Mouse (Mus musculus): ENCODE measurements at regions not wholly inside any gene's neighbourhood (a gene's known extent, or its start where the extent isn't known, plus 50 kb on each side); places are given as distances from the start of the nearest gene placed in this dataset.
"Not testable (repeated sequence)": the region's sequence is repeated elsewhere in the genome, so short reads cannot be mapped to it uniquely, and the experiment has no call there.

DNA sequence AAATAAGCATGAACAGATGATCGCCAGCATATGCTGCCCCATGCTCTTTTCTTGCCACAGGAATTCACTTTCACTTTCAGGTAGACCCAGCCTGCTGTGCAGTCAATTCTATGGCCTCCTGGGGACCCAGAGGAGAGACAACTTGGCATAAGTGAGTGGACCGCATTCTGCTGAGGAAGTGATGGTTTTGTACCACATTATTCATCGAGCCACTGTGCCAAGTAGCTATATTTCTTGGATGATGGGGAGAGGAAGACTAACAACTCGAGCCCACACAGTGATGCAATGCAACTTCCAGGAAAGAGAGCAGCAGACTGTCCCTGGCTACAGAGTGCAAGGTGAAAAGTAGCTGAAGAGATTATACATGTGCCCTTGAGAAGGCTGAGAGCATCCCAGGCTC lies 515.8 kb upstream of the Kif18a start:
- DNase-seq (ENCODE audit: low spot score), result no peak

DNA sequence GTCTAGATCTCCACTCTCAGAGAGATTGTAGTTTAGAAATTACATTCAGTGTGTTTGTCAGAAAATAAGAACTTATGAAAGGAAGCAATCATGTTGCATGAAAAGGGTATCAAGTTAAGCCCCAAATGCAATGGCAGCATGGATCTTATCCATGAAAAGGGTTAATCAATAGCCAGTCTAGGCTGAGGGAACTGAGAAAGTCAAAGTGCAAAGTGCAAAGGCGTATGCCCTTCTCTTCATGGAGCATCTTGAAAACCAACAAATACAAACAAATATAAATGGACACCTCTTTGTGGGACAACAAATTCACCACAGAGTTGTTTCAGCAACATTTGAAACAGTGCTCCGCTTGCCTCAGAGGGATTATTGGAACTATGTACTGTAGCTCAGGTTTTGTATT lies 514.1 kb upstream of the Kif18a start:
- no peak for DNase-seq (ENCODE audit: low spot score)

DNA sequence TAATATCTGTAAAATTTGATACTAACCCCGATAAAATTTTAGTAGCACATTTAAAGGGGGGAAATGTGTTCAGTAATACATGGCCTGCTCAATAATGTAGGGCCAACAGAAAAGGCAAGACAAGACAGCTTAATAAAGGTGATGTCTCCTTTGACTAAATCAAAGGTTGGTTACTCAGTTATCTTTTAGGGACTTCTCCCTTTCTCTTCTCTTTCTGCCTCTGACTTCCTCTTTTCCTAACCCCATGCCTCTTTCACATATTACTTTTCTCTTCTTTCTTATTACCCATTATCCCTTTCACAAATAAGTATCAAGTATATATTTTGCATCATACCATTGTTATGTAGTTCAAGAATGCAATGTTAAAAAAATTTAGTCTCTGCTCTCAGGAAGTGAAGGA lies 510.2 kb upstream of the Kif18a start:
- no peak for DNase-seq (ENCODE audit: low spot score)

DNA sequence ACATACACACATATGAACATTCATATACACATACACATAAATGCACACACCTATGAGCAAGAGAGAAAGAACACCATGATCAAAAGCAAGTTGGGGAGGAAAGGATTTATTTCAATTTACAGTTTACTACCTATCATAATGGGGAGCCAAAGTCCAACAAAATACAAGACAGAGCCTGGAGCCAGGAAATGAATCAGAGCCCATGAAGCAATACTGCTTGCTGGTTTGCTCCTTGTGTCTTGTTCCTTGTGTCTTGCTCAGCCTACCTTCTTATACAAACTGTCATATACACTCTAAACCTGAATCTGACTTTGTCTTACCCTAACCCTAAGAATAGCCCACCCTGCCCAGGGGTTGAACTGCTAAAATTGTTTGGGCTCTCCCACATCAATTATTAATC lies 497.1 kb upstream of the Kif18a start:
- DNase-seq (ENCODE audit: low spot score), result no peak

DNA sequence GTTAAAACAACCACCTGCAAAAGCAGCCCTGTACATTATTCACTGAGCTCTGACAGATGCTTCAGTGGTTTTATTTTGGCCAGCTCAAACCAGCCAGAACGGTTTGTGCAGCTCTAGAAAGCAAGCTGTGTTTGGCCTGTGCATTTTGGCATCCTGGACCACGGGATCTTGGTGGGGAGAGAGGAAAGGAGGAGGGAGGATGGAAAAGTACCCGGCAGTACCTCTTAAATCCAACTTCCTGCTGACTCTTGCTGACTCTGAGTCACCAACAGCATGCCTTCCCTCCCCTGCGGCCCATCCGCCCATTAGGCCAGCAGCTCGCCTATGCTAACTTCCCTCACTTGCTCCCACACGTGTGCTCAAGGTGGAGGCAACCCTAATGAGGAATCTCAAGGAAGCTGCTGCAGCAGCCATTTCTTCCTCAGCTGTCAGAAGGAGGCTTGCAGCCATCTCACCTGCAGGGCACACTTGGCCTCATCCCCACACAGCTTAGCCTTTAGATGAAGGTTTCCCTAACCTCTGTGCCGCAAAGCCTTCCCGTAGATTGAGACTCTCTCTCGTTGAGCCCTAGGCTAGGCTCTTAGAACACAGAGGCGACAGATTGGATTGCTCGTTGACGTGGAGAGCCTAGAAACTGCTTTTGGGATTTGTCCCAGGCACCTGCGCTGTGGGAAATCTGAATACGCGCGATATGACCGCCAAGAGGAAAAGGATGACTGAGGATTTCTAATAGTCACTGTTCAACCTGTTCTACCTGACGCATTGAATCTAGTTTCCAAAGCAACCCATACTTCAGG lies 495.2 kb upstream of the Kif18a start:
- no peak for DNase-seq (ENCODE audit: low spot score)

DNA sequence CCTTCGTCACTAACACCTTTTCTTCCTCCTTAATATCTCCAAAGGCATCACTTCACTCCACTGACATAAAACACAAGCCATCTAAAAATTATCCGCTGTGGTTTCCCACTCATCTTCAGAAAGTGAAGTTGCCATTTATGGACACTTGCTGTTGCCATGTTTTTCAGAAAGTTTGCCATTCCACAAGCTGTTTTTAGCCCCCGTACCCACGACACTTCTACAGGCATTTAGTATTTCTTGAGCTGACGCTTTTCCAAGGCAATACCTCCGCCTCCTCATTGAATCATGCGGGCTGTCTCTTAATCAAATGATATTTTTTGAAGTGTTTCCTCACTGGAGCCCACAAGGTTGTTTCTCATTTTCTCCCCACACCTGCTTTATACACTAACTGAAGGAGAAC lies 491.4 kb upstream of the Kif18a start:
- no peak for DNase-seq (ENCODE audit: low spot score)

DNA sequence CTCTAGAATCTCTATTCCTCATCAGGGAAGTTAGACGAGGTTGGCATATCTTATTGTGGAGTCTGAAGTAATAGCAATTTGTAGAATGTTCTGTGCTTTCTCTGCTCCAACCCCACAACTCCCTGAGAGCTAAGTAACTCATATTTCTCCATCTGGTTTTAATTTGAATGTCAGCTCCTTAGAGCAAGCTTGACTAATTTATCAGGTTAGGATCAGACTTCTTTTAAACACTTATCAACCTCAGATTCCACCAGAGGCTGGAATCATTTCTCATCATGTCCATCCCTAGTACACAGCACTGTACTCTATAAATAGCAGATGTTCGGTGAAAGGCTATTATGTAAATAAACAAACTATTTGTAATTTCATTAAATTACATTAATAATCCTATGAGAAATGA lies 485.4 kb upstream of the Kif18a start:
- no peak for DNase-seq (ENCODE audit: low spot score)

DNA sequence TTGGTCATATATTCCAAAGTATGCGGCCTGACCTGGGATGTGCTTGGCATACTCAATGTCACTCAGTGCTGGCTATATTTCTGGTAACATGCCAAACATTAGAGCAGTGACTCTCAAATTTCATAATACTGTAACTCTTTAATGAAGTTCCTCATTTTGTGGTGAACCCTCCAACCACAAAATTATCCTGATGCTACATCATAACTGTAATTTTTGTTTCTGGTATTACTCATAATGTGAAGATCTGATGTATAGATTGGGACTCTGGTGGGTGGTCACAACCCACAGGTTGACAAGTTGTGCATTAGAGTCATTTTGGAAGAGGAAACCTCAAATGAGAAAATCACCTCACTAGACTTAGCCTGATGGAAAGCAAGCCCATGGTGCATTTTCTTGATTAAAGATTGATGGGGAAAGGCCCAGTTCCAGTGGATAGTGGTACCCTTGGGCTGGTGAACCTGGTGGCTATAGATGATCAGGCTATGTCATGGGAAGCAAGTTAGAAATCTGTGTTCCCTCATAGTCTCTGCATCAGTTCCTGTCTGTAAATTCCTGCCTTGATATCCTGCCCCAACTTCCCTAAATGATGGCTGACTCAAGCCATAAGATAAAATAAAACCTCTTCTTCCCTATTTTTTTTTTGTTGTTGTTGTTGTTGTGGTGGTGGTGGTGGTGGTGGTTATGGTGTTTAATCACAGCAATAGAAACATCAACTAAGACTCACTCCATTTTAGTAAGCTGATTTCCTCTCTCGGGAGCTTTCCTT lies 483.5 kb upstream of the Kif18a start:
- no peak for DNase-seq (ENCODE audit: low spot score)

DNA sequence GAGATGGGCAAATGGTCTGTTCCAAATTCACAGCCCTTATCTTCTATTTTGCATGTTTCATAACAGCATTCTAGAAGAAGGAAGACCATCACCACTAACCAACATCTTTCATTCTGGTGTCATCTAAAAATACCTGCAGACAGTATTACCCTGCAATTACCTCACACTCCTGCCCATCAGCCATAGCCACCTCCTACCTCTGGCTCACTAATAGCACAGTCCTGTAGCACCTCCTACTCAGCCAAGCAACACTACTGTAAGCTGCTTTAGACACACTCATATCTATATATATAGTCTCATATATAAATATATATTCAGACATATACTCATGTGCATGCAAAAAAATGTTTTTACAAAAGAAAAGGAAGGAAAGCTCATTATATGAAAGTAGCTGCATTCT lies 468.2 kb upstream of the Kif18a start:
- DNase-seq (ENCODE audit: low spot score), result no peak

DNA sequence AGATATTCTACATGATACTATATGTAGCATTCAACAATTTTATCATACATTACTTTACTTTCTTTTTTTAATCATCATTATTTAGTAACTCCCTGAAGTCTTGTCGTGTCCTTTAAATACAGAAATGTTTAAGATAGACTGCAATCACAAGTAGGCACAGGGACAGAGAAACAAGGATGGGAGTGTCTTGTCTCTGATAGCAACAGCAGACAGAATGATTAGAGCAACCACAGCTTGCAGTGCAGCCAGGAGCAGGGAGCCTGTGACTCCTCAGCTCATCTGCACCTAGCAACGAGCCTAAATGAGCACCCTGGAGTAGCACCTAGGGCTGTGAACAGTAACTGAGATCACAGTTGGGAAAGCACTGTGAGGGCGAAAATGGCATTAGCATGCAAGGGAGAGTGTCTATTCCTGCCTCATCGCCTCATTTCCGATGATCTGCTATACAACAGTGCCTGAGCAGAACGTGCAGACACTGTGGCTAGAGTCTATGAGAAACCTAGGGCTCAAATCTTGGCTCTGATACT lies 467.4 kb upstream of the Kif18a start:
- no peak for DNase-seq (ENCODE audit: low spot score)

DNA sequence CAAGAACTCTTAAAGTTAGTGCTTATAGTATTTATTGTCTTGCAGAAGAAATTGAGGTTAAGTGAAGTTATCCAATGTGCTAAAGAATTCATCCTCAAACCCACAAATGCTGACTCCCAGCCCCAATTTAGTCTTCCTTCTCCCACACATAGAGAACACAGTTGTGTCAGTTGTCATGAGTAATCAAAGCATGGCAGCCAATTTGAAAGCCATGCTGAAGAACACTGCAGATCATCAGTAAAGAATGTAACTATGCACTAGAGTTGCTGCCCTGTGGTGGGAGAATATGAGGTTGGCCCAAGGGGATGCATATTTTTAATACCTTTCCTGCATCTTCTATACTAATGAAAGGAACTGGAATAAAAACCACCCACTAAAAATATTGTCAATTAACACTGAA lies 464.0 kb upstream of the Kif18a start:
- DNase-seq (ENCODE audit: low spot score), result no peak

DNA sequence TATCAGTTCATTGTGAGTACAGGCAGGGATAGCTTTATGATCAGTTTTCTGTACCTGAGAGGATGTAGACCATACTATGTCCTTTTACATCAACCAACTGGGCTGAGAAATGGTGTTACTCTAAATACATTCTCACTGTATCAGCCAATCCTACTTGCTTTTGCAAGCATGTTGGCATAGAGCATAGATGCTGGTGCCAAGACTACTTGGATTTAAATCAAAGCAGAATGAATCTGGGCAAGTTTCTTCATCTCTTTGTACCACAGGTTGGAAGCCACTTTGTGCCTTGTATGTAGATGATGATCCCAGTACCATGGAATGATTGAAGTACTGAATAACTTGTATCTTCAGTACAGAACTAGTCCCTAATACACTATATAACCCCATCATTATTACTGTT lies 456.5 kb upstream of the Kif18a start:
- DNase-seq (ENCODE audit: low spot score), result no peak

DNA sequence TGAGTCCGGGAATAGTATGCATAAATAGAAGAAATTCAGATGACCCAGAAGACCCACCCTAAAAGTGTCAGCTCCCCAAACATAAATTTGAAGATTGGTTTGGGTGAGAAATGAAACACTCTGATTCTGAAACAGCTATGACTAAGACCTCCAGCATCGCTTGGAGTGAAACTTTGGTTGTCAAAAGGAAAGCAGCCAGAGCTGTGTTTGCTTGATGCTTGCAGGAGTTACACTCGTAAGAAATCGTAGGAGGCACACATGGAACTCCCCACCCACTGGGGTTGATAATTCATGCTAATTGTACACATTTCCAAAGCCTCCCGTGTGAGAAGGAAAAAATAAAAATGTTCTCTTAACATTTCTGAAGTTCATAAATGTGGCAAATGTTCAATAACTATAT lies 454.6 kb upstream of the Kif18a start:
- no peak for DNase-seq (ENCODE audit: low spot score)

DNA sequence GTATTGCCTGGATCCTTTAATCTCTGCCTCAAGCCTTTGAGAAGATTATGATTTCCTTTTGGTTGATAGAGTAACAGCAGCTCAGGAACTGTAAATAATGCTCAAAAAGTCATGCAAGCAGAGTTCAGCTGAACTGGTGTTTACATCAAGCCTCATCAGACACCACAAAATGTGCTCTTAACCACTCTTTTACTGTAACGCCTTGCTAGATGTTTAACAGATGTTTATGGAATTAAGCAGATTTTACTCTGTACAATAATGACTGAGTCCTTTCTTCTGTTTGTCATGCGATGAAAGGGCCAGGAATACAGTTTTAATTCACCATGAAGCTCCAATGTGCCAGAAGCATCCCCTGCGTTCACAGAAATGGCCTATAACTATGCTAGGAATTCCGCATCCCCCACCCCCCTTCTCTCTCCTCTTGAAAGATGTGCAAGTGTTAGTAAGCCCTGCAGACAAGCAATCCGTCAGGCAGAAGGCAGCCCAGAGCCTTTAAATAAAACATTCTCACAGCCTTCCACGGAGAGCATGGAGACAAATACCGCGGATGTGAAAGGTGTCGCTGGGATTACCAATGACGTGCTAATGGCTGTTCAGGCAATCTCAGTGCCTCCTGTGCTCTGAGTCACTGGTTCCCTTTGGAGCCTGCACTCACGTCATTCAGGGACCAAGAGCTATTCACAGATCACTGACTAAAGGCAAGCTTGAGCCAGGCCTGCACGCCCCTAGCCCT lies 453.3 kb upstream of the Kif18a start:
- no peak for DNase-seq (ENCODE audit: low spot score)

DNA sequence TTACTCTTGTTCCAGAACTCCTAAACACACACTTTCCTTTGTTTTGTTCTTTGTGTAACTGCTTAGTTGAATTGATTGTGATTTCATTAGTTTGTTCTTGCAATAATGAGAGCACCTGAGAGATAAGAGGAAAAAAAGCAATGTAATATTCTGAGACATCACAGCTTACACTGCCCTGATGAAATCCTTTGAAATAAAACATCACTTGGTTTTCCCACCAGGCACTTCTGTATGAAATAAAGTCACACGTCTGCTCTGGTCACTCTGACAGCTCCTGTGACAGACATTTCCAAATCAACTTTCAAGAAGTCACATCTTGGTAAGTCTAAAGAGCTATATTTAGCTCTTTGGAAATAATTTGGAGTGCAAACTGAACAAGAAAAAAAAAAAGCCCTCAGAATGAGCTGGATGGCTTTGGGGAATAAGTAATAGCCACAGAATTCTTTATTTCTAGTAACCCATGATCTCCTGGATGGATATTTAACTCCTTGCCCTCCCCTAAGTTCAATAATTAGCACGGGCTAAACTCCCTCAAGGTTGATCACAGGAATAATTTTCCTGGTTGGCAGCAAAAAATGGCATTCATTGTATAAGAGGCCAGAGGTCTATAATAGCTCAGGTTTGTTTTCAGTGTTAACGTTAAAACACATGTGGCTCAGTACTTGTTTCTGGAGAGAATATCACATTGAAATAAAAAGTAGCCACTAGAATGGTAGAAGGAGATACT lies 452.4 kb upstream of the Kif18a start:
- no peak for DNase-seq (ENCODE audit: low spot score)

DNA sequence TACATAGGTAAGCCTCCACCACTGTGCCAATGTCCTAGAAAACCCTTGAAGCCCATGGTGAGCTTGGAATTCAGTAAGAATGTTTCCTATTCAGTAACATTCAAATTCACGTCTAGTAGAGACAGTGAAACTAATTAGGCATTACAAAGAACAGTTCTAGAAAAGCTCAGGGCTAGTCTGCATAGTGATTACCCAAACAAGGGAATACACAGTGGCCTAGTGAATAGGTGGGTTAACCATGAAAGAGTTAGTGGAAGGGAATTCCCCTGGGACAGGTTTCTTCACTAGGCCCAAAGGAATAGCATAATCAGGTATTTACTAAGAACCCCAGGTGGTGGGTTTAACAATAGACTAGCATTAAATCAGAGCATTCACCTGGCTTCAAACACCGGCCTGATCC lies 436.7 kb upstream of the Kif18a start:
- DNase-seq (ENCODE audit: low spot score), result not testable (repeated sequence)

DNA sequence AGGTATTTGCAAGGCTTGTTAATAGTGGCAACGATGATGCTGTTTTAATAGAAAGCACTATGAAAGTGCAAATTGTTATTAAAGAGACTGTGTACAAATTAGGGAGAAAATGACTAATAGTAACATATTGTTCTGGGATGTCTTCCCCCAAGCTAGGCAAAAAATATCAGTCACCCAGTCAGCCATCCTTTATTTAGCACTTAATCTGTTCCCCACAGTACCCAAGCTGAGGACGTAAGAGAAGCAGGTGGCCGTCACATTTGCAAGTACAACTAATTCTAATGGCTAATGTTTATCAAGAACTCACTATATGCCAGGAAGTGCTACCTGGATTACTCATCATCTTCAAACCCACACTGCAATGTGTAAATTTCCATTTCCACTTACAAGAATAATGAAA lies 432.5 kb upstream of the Kif18a start:
- DNase-seq (ENCODE audit: low spot score), result no peak

DNA sequence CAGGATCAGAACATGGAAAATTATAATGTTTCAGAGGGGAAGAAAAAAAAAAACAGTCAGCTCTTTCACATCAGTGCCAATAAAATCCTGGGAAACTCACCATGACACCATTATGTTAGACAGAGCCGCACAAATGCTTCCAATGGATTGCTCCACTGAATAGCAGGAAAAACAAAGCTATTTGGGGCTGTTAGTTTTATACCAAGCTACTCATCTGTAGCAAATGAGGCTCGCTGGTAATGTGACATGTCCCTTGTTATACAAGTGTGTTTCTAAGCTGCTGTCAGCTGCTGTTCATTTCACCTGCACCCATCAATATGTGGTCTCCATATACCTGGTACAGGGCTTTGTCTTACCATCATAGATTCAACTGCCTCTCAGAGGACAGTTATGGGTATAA lies 426.1 kb upstream of the Kif18a start:
- DNase-seq (ENCODE audit: low spot score), result no peak

DNA sequence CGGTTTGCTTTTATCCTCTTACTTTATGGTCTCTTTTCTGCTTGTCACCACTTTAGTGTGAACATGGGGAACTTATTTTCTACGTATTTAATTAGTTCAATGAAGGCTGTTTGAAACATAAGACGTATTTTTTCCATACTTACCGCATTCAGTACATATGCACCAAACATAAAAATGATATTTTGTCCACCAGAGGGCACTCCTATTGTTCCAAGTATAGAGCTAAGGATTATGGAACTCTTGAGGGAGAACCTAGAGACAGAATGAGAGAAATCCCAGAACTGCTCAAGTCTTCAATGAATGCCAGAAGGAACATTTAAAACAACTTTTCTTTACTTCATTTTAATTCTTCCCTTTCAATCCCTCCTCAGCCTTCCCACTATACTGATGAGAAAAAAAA lies 403.4 kb upstream of the Kif18a start:
- DNase-seq (ENCODE audit: low spot score), result no peak

DNA sequence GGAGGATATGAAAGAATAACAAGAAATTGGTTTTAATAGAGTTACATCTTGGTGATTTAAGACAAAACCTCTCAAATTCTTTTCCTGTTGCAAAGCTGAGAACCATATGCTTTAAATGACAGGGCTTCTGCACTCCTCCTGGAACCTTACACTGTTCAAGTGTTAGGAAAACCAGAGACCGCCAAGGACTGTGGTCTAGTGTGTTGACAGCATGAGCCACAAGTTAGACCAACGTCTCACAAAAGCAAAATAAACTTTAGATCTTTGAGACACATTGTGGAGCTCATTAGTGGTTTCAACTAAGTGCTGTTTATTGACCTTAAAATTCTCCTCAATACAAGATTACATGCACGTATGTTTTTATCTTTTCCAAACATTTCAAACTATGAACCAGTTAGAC lies 402.9 kb upstream of the Kif18a start:
- no peak for DNase-seq (ENCODE audit: low spot score)

DNA sequence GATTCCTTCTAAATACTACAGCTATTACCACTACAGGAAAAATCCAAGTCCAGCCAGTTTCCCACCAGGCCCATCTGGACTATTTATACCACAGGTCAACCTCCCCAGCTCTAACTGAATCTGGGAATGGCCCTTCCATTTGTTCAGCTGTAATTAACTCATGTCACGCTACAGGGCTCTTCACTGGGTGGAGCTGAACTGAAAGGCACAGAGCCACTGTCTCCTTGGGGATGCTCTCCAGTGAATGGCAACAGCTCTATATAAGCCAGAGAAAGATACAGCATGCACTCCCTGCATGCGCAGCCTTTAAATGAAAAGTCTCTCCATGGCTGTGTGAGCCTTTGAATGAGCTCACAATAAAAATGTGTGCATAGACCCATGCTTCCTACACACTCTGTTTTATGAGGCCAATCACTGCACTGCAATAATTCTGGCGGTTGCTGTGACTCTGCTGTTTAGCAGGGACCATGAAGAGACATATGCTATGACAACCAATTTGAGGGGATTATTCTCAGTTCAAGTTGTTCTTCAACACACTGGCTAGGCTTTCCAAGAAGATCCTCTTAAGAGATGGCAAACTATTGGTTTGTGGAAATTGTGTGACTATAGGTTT lies 376.3 kb upstream of the Kif18a start:
- no peak for DNase-seq (ENCODE audit: low spot score)

DNA sequence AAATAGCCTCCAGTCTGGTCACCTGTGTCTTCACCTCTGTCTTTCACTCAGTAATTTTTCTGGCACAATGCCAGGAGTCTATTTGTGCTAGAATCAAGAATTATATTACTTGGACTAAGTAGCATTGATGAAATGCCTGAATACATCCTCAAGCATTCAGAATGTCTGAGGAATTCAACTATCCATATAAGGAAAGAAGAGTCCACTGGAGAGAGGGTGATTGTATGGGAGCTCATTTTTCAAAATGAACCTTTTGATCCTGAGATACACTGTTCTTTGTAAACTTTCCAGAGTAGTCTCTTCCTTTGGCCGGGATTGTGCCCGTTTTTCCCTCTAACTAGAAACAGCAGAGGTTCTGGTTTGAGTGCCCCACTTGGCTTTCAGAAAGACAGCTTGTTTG lies 367.0 kb upstream of the Kif18a start:
- no peak for DNase-seq (ENCODE audit: low spot score)
